Mouse (Mus musculus) liver, embryonic 11.5 days (tissue): ENCODE data around the gene Prex1. TPM values are rescaled to one million over a fixed set of nuclear protein-coding genes. Genes with fewer than 3 reads are reported as not detected.
"Not testable (repeated sequence)": the region's sequence is repeated elsewhere in the genome, so short reads cannot be mapped to it uniquely, and the experiment has no call there.

Source experiments
- ATAC-seq: fragments of 200-750 bp; cut with Nextera tagmentation; replicated peaks from 2 replicates; pipeline ENCODE4 v1.8.0; 2017; ENCODE audit warnings: moderate number of reproducible peaks, mild to moderate bottlenecking, moderate TSS enrichment, moderate library complexity; ENCODE audit not compliant: low FRiP score
- DNase-seq: peaks from one replicate; pipeline ENCODE4 v3.0.0-alpha.2; 2017; ENCODE audit warnings: low spot score
- H3K27ac ChIP-seq: fragments of 300-500 bp; sonication (generic); 2 replicates; pipeline ENCODE4 v1.5.1; 2014; ENCODE audit warnings: mild to moderate bottlenecking, low read depth, low read length, control low read depth
- H3K27me3 ChIP-seq: fragments of 300-500 bp; sonication (generic); replicated peaks from 2 replicates; pipeline ENCODE4 v1.6.1; 2014; ENCODE audit warnings: low read length, mixed read lengths; ENCODE audit not compliant: control insufficient read depth, insufficient read depth
- H3K36me3 ChIP-seq: fragments of 300-500 bp; sonication (generic); 2 replicates; pipeline ENCODE4 v1.6.1; 2014; ENCODE audit warnings: mild to moderate bottlenecking, low read length, moderate library complexity, mixed read lengths; ENCODE audit not compliant: control insufficient read depth, insufficient read depth
- H3K4me1 ChIP-seq: fragments of 300-500 bp; sonication (generic); replicated peaks from 2 replicates; pipeline ENCODE4 v1.6.1; 2014; ENCODE audit warnings: low read length, mixed read lengths; ENCODE audit not compliant: control insufficient read depth, insufficient read depth
- H3K4me2 ChIP-seq: fragments of 300-500 bp; sonication (generic); 2 replicates; pipeline ENCODE4 v1.6.1; 2014; ENCODE audit warnings: mild to moderate bottlenecking, control low read depth, moderate library complexity
- H3K4me3 ChIP-seq: fragments of 300-500 bp; sonication (generic); 2 replicates; pipeline ENCODE4 v1.5.1; 2014; ENCODE audit warnings: low read depth, low read length, control low read depth
- H3K9ac ChIP-seq: fragments of 300-500 bp; sonication (generic); 2 replicates; pipeline ENCODE4 v1.6.1; 2014; ENCODE audit warnings: low read depth, low read length, control low read depth
- H3K9me3 ChIP-seq: fragments of 300-500 bp; sonication (generic); 2 replicates; pipeline ENCODE4 v1.6.1; 2016; ENCODE audit warnings: low read length, inconsistent platforms, mixed read lengths; ENCODE audit not compliant: control insufficient read depth
- WGBS: fragments of 180-500 bp; shearing (Covaris S2); extraction: QIAGEN DNeasy Blood & Tissue Kit; methylation state at CpG from one replicate; pipeline ENCODE4 v1.1.7; 2014; 5-methylcytosine and 5-hydroxymethylcytosine counted together
- polyA plus RNA-seq: library from polyadenylated mRNA; unstranded; fragments of >200 nt; fragmentation: Nextera tagmentation; extraction: Ambion mirVana; gene quantifications from 2 replicates; pipeline ENCODE4 v1.2.1, GENCODE M21; 2014

The Prex1 gene
- polyA plus RNA-seq: 16.1 and 16.5 TPM in 2 replicates

DNA sequence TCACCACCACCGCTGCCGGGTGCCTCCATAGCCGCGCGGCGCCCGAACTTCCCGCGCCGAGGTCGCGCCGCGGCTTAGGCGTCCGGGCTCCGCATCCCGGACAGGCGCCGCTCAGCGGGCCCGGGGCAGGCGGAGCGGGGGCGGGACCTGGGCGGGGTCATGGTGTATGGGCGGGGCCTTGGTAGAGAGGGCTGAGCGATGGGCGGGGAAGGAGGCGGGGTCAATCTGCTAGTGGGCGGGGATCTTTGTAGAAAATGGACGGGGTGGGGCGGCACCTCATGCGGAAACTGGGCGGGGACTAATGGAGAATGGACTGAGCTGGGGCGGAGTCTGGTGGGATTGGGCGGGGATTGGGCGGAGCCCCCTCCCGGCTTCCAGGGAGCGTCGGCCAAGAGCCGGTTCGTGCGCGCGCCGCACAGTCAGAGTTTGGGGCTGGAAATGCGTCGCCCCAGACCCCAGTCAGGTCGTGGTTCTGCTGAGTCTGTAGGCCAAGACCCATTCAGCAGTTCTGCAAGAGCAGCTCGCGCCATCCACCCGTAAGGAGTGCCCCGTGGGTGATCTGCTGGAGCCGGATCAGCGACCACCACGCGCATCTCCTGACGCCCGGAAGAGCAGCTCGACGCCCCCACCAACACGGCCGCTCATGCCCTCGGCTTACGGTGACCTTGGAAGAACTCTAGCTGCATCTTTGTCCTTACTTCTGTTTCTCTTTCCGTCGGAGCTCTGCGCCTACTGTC, at the start of gene Prex1:
TSS of gene Prex1 (minus strand) at position 143 of the 737 bp plus-strand sequence.
- Histone ChIP-seq H3K4me1 (peaks cover 30% of the 10 kb centered on the region), H3K9me3 (no peaks in the 10 kb centered on the region), H3K4me3 (peak within 1 kb of the TSS; percentile 84), H3K4me2 (peak within 1 kb of the TSS; percentile 98), H3K36me3 (no peaks in the 10 kb centered on the region), H3K27me3 (no peaks in the 10 kb centered on the region), H3K27ac (peak within 1 kb of the TSS; percentile 74), H3K9ac (peak within 1 kb of the TSS; percentile 86)
- ATAC-seq: peak; percentile 90
- WGBS: 0% methylated on average over 68 of the region's 69 CpGs
- peak; percentile 100 for DNase-seq

DNA sequence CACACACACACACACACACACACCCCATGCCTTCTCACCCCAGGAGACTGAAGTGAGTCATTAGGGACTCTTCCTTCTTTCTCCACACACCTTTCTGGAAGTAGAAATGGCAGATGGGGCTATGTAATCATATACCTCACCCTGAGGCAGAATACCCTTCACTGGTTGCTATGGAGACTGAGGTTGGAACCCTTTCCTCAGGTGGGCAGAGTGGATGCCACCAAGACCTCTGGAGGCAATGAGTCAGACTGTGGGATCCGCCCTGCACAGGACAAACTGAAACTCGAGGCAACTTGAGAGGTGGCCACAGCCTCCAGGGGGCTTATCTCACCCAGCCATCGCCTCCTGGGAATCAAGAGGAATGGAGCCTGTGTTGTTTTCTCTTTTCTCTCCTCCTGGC, 44.3 kb upstream of the Prex1 start:
- no peak overlapping the region for H3K27ac ChIP-seq
- no peak for DNase-seq
- H3K36me3 ChIP-seq: no peaks in the 10 kb centered on the region
- H3K4me3 ChIP-seq: no peak overlapping the region
- WGBS: 11% methylated on average over 3 of the region's 3 CpGs
- H3K9me3 ChIP-seq: no peaks in the 10 kb centered on the region
- no peak overlapping the region for H3K9ac ChIP-seq
- no peak overlapping the region for H3K4me2 ChIP-seq
- H3K4me1 ChIP-seq: no peaks in the 10 kb centered on the region
- ATAC-seq: no peak
- peaks cover 5% of the 10 kb centered on the region; the same call in 1 of the 2 replicates for H3K27me3 ChIP-seq

DNA sequence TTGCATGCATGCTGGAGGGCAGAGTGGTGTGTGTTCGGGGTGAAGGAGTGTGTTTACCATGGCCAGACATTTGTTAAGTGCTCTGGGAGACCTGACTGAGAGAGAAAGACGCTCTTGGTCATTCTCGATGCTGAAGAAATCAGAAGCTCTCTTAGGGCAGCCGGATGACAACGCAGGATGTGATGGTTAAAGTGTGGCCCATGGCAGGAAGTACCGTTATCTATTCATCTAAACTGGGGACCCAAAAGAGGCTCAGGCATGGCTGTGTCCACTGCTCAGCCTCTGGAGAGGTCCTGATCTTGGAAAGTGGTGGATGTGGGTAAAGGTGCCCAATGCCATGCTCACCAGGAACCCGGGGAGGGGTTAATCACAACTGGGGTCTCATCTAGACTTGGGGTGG, 41.1 kb upstream of the Prex1 start:
- 47% methylated on average over 7 of the region's 7 CpGs for WGBS
- Histone ChIP-seq H3K36me3 (no peaks in the 10 kb centered on the region), H3K27me3 (peaks cover 5% of the 10 kb centered on the region; the same call in 1 of the 2 replicates), H3K4me2 (no peak overlapping the region), H3K27ac (no peak overlapping the region), H3K4me1 (no peaks in the 10 kb centered on the region), H3K9ac (no peak overlapping the region), H3K4me3 (no peak overlapping the region), H3K9me3 (no peaks in the 10 kb centered on the region)
- DNase-seq: no peak
- no peak for ATAC-seq

DNA sequence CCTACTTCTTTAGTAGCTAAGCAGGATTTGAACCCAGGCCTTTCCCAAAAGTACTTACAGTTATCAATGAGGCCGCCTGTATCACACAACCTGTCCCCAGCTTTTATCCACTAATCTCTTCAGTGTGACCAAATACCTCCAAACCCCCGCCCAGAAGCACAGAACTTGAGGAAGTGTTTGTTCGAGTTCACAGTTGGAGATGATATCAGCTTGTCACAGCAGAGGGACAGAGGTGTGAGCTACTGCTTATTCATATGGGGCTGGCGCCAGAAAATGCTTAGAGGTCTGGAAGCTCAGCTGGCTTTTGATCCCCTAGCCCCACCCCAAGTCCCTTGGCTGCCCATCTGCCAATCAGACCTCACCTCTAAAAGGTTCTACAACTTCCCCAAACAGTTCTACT, 40.6 kb upstream of the Prex1 start:
- 33% methylated on average over 4 of the region's 4 CpGs for WGBS
- no peaks in the 10 kb centered on the region for H3K4me1 ChIP-seq
- DNase-seq (no peak), ATAC-seq (no peak)
- H3K4me2 ChIP-seq: no peak overlapping the region
- peaks cover 5% of the 10 kb centered on the region; the same call in 1 of the 2 replicates for H3K27me3 ChIP-seq
- H3K36me3 ChIP-seq: no peaks in the 10 kb centered on the region
- no peak overlapping the region for H3K27ac ChIP-seq
- no peaks in the 10 kb centered on the region for H3K9me3 ChIP-seq
- H3K9ac ChIP-seq: no peak overlapping the region
- H3K4me3 ChIP-seq: no peak overlapping the region

DNA sequence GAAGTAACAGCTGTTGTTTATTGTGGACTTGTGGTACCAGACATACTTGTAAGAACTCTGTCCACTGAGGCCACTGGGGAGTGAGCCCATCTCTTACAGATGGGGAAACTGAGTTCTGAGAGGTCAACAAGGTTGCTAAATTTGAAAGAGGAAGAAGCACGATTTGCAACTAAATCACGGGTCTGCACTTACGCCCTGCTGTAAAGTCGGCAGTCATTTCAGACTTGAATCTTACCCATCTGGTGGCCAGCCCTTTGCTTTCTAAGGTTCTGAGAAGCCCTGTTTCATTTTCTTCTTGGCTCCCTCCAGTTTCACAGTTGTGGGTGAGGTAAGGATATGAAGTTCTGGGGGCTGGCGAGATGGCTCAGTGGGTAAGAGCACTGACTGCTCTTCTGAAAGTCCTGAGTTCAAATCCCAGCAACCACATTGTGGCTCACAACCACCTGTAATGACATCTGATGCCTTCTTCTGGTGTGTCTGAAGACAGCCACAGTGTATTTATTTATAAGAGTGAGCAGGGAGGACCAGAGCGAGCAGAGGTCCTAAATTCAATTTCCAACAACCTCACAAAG, 37.1 kb upstream of the Prex1 start:
- peaks cover 4% of the 10 kb centered on the region; the same call in 1 of the 2 replicates for H3K4me1 ChIP-seq
- no peak overlapping the region for H3K4me2 ChIP-seq
- no peak overlapping the region for H3K27ac ChIP-seq
- H3K9ac ChIP-seq: no peak overlapping the region
- H3K9me3 ChIP-seq: no peaks in the 10 kb centered on the region
- DNase-seq (no peak), ATAC-seq (no peak)
- WGBS: 72% methylated on average over 6 of the region's 6 CpGs
- no peaks in the 10 kb centered on the region; the same call in 1 of the 2 replicates for H3K27me3 ChIP-seq
- no peaks in the 10 kb centered on the region for H3K36me3 ChIP-seq
- no peak overlapping the region for H3K4me3 ChIP-seq

DNA sequence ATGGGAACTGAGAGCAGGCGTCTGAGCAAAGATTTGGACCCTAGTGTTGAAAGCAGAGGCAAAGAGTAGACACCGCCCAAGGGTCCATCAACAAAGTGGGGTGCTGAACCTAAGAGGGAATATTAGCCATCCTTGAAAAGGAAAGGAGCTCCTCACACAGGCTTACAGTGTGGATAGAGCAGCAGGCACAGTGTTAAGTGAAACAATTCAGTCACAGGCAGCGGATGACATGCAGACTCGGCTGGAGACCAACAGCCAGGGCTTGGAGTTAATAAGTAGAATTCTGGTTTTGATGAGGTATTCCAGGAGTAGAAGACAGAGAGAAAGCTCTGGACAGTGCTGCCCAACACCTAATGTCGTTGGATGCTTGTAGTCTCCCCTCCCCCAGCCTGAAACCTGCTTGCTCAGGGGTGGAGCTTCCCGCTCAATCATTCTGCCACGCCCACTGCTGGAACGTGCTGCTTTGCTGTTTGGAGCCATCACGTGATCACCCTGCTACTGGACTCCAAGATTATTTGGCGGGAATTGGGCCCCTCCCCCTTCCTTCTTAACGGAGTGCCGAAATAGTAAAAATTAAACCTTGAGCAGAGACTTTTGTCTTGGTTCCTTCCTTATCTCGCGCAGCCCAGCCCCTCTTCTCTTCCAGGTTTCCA, 32.8 kb upstream of the Prex1 start:
- not testable (repeated sequence) for H3K27me3 ChIP-seq, H3K27ac ChIP-seq, H3K36me3 ChIP-seq, H3K9ac ChIP-seq, DNase-seq, H3K4me1 ChIP-seq, H3K4me3 ChIP-seq, H3K9me3 ChIP-seq
- H3K4me2 ChIP-seq: peak overlapping the region; percentile 37
- ATAC-seq: peak; percentile 60
- WGBS: 35% methylated on average over 14 of the region's 14 CpGs

DNA sequence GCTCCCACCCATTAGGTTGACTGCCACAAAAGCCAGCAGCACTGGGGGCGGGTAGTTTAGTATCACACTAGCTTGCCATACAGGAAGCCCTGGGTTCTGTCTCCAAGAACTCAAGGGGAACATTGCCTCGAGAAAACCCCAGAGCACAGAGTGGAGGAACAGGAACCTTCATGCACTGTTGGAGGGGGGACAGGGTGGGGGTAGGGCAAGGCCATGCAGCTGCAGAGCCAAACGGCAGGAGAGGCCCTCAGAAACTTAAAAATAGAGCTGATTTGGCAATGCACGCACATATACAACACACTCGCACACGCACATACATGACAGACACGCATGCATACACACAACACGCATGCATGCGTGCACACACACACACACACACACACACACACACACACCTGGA, 32.2 kb upstream of the Prex1 start:
- no peak overlapping the region for H3K4me2 ChIP-seq
- no peaks in the 10 kb centered on the region for H3K27me3 ChIP-seq
- 66% methylated on average over 9 of the region's 9 CpGs for WGBS
- peaks cover 4% of the 10 kb centered on the region; the same call in 1 of the 2 replicates for H3K4me1 ChIP-seq
- H3K9ac ChIP-seq: no peak overlapping the region
- DNase-seq (no peak), ATAC-seq (0 out of 2 replicates have a peak, but pooled peaks have one; percentile 6)
- H3K9me3 ChIP-seq: no peaks in the 10 kb centered on the region
- no peak overlapping the region for H3K27ac ChIP-seq
- no peak overlapping the region for H3K4me3 ChIP-seq
- H3K36me3 ChIP-seq: no peaks in the 10 kb centered on the region

DNA sequence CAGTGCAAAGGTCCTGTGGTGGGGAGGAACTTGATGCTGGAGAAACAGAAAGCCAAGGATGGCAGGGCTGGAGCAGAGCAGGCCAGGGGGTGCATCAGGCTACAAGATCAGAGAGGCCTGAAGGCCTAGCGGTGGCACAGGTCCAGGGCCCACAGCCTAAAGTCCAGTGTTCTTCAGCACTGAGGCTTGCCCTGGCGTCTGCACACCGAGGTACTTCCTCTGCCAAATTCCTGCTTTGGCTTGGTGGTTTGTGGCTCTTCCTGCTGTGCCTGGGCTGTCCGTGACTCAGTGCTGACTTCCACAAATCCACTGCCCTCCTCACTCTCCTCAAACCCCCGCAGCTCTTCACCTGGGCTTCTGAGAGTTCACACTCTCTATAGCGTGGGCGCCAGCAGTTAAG, 30.8 kb upstream of the Prex1 start:
- 61% methylated on average over 7 of the region's 7 CpGs for WGBS
- H3K27ac ChIP-seq: no peak overlapping the region
- DNase-seq (no peak), ATAC-seq (no peak)
- no peak overlapping the region for H3K9ac ChIP-seq
- H3K36me3 ChIP-seq: no peaks in the 10 kb centered on the region
- no peak overlapping the region for H3K4me3 ChIP-seq
- H3K4me1 ChIP-seq: peaks cover 4% of the 10 kb centered on the region; the same call in 1 of the 2 replicates
- no peaks in the 10 kb centered on the region for H3K9me3 ChIP-seq
- H3K27me3 ChIP-seq: no peaks in the 10 kb centered on the region
- no peak overlapping the region for H3K4me2 ChIP-seq
